Mouse (Mus musculus) kidney, embryonic 16.5 days (tissue): ENCODE measurements around the gene Alg11. TPM values are rescaled to one million over a fixed set of nuclear protein-coding genes. Genes with fewer than 3 reads are reported as not detected.

Experiments
- ATAC-seq: fragments of 200-750 bp; cut with Nextera tagmentation; 2 replicates; pipeline ENCODE4 v1.8.0; 2017; ENCODE audit warnings: moderate TSS enrichment; ENCODE audit not compliant: low FRiP score, low TSS enrichment
- H3K27ac ChIP-seq: fragments of 300-500 bp; sonication (generic); 2 replicates; pipeline ENCODE4 v1.5.1; 2014; ENCODE audit warnings: low read length
- H3K27me3 ChIP-seq: fragments of 300-500 bp; sonication (generic); 2 replicates; pipeline ENCODE4 v1.6.1; 2014; ENCODE audit warnings: low read length, control low read depth, mixed read lengths; ENCODE audit not compliant: insufficient read depth
- H3K36me3 ChIP-seq: fragments of 300-500 bp; sonication (generic); 2 replicates; pipeline ENCODE4 v1.6.1; 2014; ENCODE audit warnings: low read length, control low read depth, mixed read lengths; ENCODE audit not compliant: insufficient read depth
- H3K4me1 ChIP-seq: fragments of 300-500 bp; sonication (generic); 2 replicates; pipeline ENCODE4 v1.6.1; 2014; ENCODE audit warnings: low read length, control low read depth, mixed read lengths; ENCODE audit not compliant: insufficient read depth
- H3K4me2 ChIP-seq: fragments of 300-500 bp; sonication (generic); replicated peaks from 2 replicates; pipeline ENCODE4 v1.6.1; 2014; ENCODE audit warnings: low read depth, low read length
- H3K4me3 ChIP-seq: fragments of 300-500 bp; sonication (generic); 2 replicates; pipeline ENCODE4 v1.5.1; 2014; ENCODE audit warnings: mild to moderate bottlenecking, low read length
- H3K9ac ChIP-seq: fragments of 300-500 bp; sonication (generic); replicated peaks from 2 replicates; pipeline ENCODE4 v1.6.1; 2014; ENCODE audit warnings: low read length
- H3K9me3 ChIP-seq: fragments of 300-500 bp; sonication (generic); 2 replicates; pipeline ENCODE4 v1.6.1; 2016; ENCODE audit warnings: low read length, control low read depth
- WGBS: fragments of 180-500 bp; shearing (Covaris S2); extraction: QIAGEN DNeasy Blood & Tissue Kit; methylation state at CpG from one replicate; pipeline ENCODE4 v1.1.7; 2014; 5-methylcytosine and 5-hydroxymethylcytosine counted together
- polyA plus RNA-seq: library from polyadenylated mRNA; unstranded; fragments of >200 nt; fragmentation: Nextera tagmentation; extraction: Ambion mirVana; gene quantifications from 2 replicates; pipeline ENCODE4 v1.2.1, GENCODE M21; 2015

Gene Alg11
- polyA plus RNA-seq, result 33.0 and 36.0 TPM in 2 replicates

- peaks cover 17% of the 10 kb centered on the region for H3K27me3 ChIP-seq
- peak within 1 kb of the TSS; percentile 95 for H3K4me2 ChIP-seq
- H3K4me3 ChIP-seq, result peak within 1 kb of the TSS; percentile 83
- no peaks in the 10 kb centered on the region for H3K9me3 ChIP-seq
- peak within 1 kb of the TSS; percentile 50; the same call in 1 of the 2 replicates for H3K27ac ChIP-seq
- peak; percentile 100 for ATAC-seq
- peaks cover 22% of the 10 kb centered on the region for H3K36me3 ChIP-seq
- WGBS, result under 1% methylated on average over 31 of the region's 36 CpGs
- H3K4me1 ChIP-seq, result 0 out of 2 replicates have a peak, but pooled peaks cover 3% of the 10 kb centered on the region
- peak within 1 kb of the TSS; percentile 78 for H3K9ac ChIP-seq
Observed at GRCm38 (mm10) chr8:22060446-22060889, at the start of gene Alg11. TSS of gene Alg11 (plus strand) at chr8:22060721.

DNA sequence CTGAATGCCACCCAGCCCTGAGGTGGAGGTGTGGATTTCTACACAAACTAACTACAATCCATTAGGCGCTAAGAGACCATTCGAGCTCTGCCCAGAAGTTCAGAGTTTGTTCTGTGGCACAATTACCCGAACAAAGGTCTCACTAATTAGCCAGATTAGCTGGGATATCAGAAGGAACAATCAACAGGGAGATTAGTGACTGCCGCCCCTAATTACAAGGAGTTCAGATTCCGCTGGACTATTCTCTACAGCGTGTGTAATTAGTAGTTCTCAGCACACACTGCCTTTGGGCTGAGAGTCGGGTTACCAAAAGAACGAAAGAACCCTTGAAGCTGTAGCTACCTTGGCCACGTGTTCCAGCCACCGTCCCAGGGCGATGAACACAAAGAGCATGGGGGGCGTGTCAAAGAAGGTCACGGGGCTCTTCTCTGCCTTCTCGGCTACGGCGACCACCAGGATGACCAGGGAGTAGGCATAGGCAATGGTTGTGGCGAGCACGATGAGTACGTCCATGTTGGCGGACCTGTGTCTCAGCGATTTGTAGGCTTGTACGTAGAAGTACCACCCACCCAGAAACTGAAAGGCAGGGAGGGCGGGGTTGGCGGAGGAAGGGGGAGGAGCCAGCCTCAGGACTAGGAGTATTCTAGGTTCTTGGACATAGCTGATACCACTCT is 47.4 kb upstream of the Alg11 start:
- WGBS, result 55% methylated on average over 24 of the region's 24 CpGs
- Histone ChIP-seq H3K27ac (no peak overlapping the region), H3K36me3 (no peaks in the 10 kb centered on the region), H3K4me1 (no peaks in the 10 kb centered on the region), H3K4me3 (no peak overlapping the region), H3K4me2 (no peak overlapping the region), H3K27me3 (no peaks in the 10 kb centered on the region), H3K9ac (no peak overlapping the region), H3K9me3 (no peaks in the 10 kb centered on the region)
- ATAC-seq, result no peak

DNA sequence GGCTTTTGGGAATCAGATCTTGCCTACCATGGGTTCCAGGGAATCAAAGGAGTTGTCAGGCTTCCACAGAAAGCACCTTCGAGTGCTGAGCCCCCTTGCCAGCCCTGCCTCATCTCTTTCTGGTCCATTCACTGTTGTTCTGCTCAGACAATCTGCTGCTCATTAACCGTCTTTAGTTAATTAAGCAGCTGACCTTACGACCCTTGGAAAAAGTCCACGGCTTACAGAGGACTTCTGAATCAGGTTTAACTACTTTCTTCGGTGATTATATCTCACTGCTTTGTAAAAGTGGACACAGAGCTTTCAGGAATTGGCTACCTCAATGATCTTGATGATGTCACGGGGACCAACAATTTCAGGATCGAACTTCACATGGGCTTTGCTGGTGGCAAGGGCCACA is 42.8 kb upstream of the Alg11 start:
- Histone ChIP-seq H3K9me3 (no peaks in the 10 kb centered on the region), H3K27me3 (no peaks in the 10 kb centered on the region), H3K36me3 (no peaks in the 10 kb centered on the region), H3K4me1 (no peaks in the 10 kb centered on the region), H3K9ac (no peak overlapping the region), H3K27ac (no peak overlapping the region), H3K4me3 (no peak overlapping the region), H3K4me2 (no peak overlapping the region)
- no peak for ATAC-seq
- WGBS, result 64% methylated on average over 7 of the region's 7 CpGs

GRCm38 (mm10) chr8:22019498-22019897 is 41.0 kb upstream of the Alg11 start:
- Histone ChIP-seq H3K9me3 (no peaks in the 10 kb centered on the region), H3K4me1 (no peaks in the 10 kb centered on the region), H3K36me3 (no peaks in the 10 kb centered on the region), H3K27ac (no peak overlapping the region), H3K4me2 (no peak overlapping the region), H3K9ac (no peak overlapping the region), H3K27me3 (no peaks in the 10 kb centered on the region), H3K4me3 (no peak overlapping the region)
- 87% methylated on average over 5 of the region's 5 CpGs for whole genome bisulfite sequencing
- no peak for ATAC-seq

DNA sequence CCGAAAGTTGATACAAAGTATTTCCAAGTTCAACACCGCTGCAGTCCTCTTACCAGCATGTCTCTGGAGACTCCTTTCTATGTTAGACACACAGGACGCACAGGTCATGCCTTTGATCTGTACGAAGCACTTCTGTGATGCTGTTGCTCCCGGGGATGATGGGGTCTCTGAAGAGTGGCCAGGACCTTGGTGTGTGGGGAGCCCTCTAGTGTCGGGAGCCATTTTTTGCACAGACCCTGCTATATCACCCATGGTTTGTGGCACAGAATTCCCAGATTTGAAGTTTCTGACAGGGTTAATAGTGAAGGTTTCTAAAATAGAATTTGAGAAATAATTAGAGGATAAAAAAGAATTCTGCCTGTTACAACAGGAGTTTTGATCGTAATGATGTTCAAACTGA is 38.3 kb upstream of the Alg11 start:
- no peak overlapping the region for H3K4me3 ChIP-seq
- 55% methylated on average over 7 of the region's 7 CpGs for WGBS

GRCm38 (mm10) chr8:22025241-22025640 is 35.3 kb upstream of the Alg11 start:
- H3K27ac ChIP-seq, result no peak overlapping the region
- no peak overlapping the region for H3K4me2 ChIP-seq
- WGBS, result 72% methylated on average over 4 of the region's 4 CpGs
- H3K27me3 ChIP-seq, result no peaks in the 10 kb centered on the region
- no peak overlapping the region for H3K9ac ChIP-seq
- no peak overlapping the region for H3K4me3 ChIP-seq
- ATAC-seq, result no peak
- H3K9me3 ChIP-seq, result no peaks in the 10 kb centered on the region
- no peaks in the 10 kb centered on the region for H3K4me1 ChIP-seq
- H3K36me3 ChIP-seq, result no peaks in the 10 kb centered on the region

More for the DNA sequence above, 38.3 kb upstream of the Alg11 start:
- Histone ChIP-seq H3K36me3 (no peaks in the 10 kb centered on the region), H3K9me3 (no peaks in the 10 kb centered on the region), H3K4me2 (no peak overlapping the region), H3K9ac (no peak overlapping the region), H3K27me3 (no peaks in the 10 kb centered on the region), H3K27ac (no peak overlapping the region), H3K4me1 (no peaks in the 10 kb centered on the region)
- no peak for ATAC-seq

GRCm38 (mm10) chr8:22028973-22029372 is 31.5 kb upstream of the Alg11 start:
- ATAC-seq, result 0 out of 2 replicates have a peak, but pooled peaks have one; percentile 9
- H3K4me2 ChIP-seq, result no peak overlapping the region
- no peak overlapping the region for H3K27ac ChIP-seq
- H3K4me3 ChIP-seq, result no peak overlapping the region
- no peak overlapping the region for H3K9ac ChIP-seq
- H3K9me3 ChIP-seq, result no peaks in the 10 kb centered on the region
- no peaks in the 10 kb centered on the region for H3K36me3 ChIP-seq
- 86% methylated on average over 3 of the region's 3 CpGs for WGBS
- no peaks in the 10 kb centered on the region for H3K4me1 ChIP-seq
- H3K27me3 ChIP-seq, result no peaks in the 10 kb centered on the region

DNA sequence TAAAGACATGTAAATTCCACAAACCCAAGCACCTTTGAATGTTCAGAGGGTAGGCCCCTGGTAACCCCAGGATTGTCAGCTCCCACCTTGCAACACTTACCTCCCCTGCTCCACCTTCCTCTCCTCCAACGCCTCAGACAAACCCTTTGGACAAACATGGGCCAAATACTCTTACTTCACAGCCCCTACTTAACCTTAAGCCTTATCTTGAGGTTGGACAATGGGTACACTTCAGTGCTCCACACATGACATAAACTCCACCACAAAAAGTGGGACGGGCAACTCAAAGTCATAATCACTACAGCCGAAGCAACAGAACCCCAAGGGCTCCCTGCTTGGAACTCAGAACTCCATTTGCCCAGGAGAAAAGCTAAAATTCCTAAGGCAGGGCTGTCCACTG is 29.5 kb upstream of the Alg11 start:
- Histone ChIP-seq H3K4me2 (no peak overlapping the region), H3K9me3 (no peaks in the 10 kb centered on the region), H3K4me1 (no peaks in the 10 kb centered on the region), H3K9ac (no peak overlapping the region), H3K27me3 (no peaks in the 10 kb centered on the region), H3K4me3 (no peak overlapping the region), H3K27ac (no peak overlapping the region), H3K36me3 (no peaks in the 10 kb centered on the region)
- 73% methylated on average over 3 of the region's 3 CpGs for WGBS
- no peak for ATAC-seq

DNA sequence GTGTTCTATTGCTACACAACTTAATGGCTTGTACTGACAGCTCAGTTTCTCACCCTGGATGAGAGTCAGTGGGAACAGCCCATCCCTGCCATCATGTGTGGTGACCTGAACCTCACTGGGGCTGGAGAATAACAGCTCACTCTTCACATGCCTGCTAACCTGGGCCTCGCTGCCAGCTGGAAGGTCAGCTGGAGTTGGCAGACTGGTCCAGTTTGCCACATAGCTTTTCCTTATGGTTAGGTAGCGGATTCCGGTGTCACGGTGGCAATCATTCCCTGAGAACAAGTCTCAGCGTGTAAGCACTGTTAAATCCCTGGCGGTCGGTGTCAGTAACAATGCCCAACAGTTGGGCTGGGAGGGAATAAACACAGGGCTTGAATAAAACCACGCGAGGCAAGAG is 24.4 kb upstream of the Alg11 start:
- Histone ChIP-seq H3K9ac (no peak overlapping the region), H3K9me3 (no peaks in the 10 kb centered on the region), H3K4me3 (no peak overlapping the region), H3K36me3 (no peaks in the 10 kb centered on the region), H3K4me2 (no peak overlapping the region), H3K4me1 (no peaks in the 10 kb centered on the region), H3K27me3 (no peaks in the 10 kb centered on the region), H3K27ac (no peak overlapping the region)
- ATAC-seq, result no peak
- WGBS, result 93% methylated on average over 9 of the region's 9 CpGs

GRCm38 (mm10) chr8:22037022-22037421 is 23.5 kb upstream of the Alg11 start:
- no peaks in the 10 kb centered on the region for H3K36me3 ChIP-seq
- H3K4me1 ChIP-seq, result no peaks in the 10 kb centered on the region
- no peak for ATAC-seq
- whole genome bisulfite sequencing, result 75% methylated on average over 7 of the region's 7 CpGs
- H3K4me2 ChIP-seq, result no peak overlapping the region
- no peak overlapping the region for H3K27ac ChIP-seq
- H3K9me3 ChIP-seq, result no peaks in the 10 kb centered on the region
- no peak overlapping the region for H3K9ac ChIP-seq
- no peaks in the 10 kb centered on the region for H3K27me3 ChIP-seq
- no peak overlapping the region for H3K4me3 ChIP-seq
